Mouse (Mus musculus): ENCODE results near the gene Sh3bgrl. TPM values are rescaled to one million over a fixed set of nuclear protein-coding genes. Genes with fewer than 3 reads are reported as not detected.

The Sh3bgrl gene
- polyA plus RNA-seq, 1 experiment from 2014 or later, result 178 TPM

- Histone ChIP-seq H3K27me3 (replicated peaks) (no peaks in the 10 kb centered on the region), H3K9ac (replicated peaks) (no peak overlapping the region), H3K36me3 (no peaks in the 10 kb centered on the region), H3K9me3 (replicated peaks) (no peaks in the 10 kb centered on the region), H3K27ac (replicated peaks) (no peak overlapping the region), H3K4me1 (no peaks in the 10 kb centered on the region), H3K4me3 (replicated peaks) (no peak overlapping the region), H3K4me2 (no peak overlapping the region)
- no peak; the same call in 1 of the 2 replicates for ATAC-seq (ENCODE audit: low FRiP score)
- 35% methylated on average over 7 of the region's 7 CpGs for WGBS
Measured at GRCm38 (mm10) chrX:109113401-109114280, 18.5 kb downstream of the Sh3bgrl start.

GRCm38 (mm10) chrX:109119829-109120826 is 25.0 kb downstream of the Sh3bgrl start:
- H3K36me3 ChIP-seq, result no peaks in the 10 kb centered on the region
- no peaks in the 10 kb centered on the region for H3K9me3 ChIP-seq (replicated peaks)
- no peak overlapping the region for H3K4me2 ChIP-seq
- no peak overlapping the region for H3K27ac ChIP-seq (replicated peaks)
- H3K4me1 ChIP-seq, result 0 out of 2 replicates have a peak, but pooled peaks cover 2% of the 10 kb centered on the region
- no peak overlapping the region for H3K4me3 ChIP-seq (replicated peaks)
- H3K27me3 ChIP-seq (replicated peaks), result no peaks in the 10 kb centered on the region
- ATAC-seq (ENCODE audit: low FRiP score), result no peak
- H3K9ac ChIP-seq (replicated peaks), result no peak overlapping the region
- 77% methylated on average over 14 of the region's 14 CpGs for whole genome bisulfite sequencing

GRCm38 (mm10) chrX:109121161-109121560 is 26.0 kb downstream of the Sh3bgrl start:
- ATAC-seq (ENCODE audit: low FRiP score), result no peak
- Histone ChIP-seq H3K9ac (replicated peaks) (no peak overlapping the region), H3K4me1 (0 out of 2 replicates have a peak, but pooled peaks cover 2% of the 10 kb centered on the region), H3K36me3 (no peaks in the 10 kb centered on the region), H3K27me3 (replicated peaks) (no peaks in the 10 kb centered on the region), H3K4me2 (no peak overlapping the region), H3K9me3 (replicated peaks) (no peaks in the 10 kb centered on the region), H3K4me3 (replicated peaks) (no peak overlapping the region), H3K27ac (replicated peaks) (no peak overlapping the region)
- WGBS, result 34% methylated on average over 9 of the region's 9 CpGs

- 69% methylated on average over 1 of the region's 1 CpGs for WGBS
- H3K27ac ChIP-seq (replicated peaks), result no peak overlapping the region
- H3K36me3 ChIP-seq, result no peaks in the 10 kb centered on the region
- H3K4me2 ChIP-seq, result no peak overlapping the region
- no peaks in the 10 kb centered on the region for H3K9me3 ChIP-seq (replicated peaks)
- no peaks in the 10 kb centered on the region for H3K27me3 ChIP-seq (replicated peaks)
- H3K4me3 ChIP-seq (replicated peaks), result no peak overlapping the region
- ATAC-seq (ENCODE audit: low FRiP score), result no peak
- H3K4me1 ChIP-seq, result 0 out of 2 replicates have a peak, but pooled peaks cover 2% of the 10 kb centered on the region
- H3K9ac ChIP-seq (replicated peaks), result no peak overlapping the region
Measured at GRCm38 (mm10) chrX:109122670-109123069, 27.5 kb downstream of the Sh3bgrl start.

GRCm38 (mm10) chrX:109123762-109124161 is 28.6 kb downstream of the Sh3bgrl start:
- Histone ChIP-seq H3K27me3 (replicated peaks) (no peaks in the 10 kb centered on the region), H3K4me1 (0 out of 2 replicates have a peak, but pooled peaks cover 2% of the 10 kb centered on the region), H3K4me3 (replicated peaks) (no peak overlapping the region), H3K27ac (replicated peaks) (no peak overlapping the region), H3K9ac (replicated peaks) (no peak overlapping the region), H3K4me2 (no peak overlapping the region), H3K36me3 (no peaks in the 10 kb centered on the region), H3K9me3 (replicated peaks) (no peaks in the 10 kb centered on the region)
- no peak for ATAC-seq (ENCODE audit: low FRiP score)

GRCm38 (mm10) chrX:109126847-109127246 is 31.7 kb downstream of the Sh3bgrl start:
- no peaks in the 10 kb centered on the region for H3K27me3 ChIP-seq (replicated peaks)
- no peaks in the 10 kb centered on the region for H3K4me1 ChIP-seq
- no peak overlapping the region for H3K27ac ChIP-seq (replicated peaks)
- H3K4me3 ChIP-seq (replicated peaks), result no peak overlapping the region
- no peak for ATAC-seq (ENCODE audit: low FRiP score)
- H3K9me3 ChIP-seq (replicated peaks), result no peaks in the 10 kb centered on the region
- H3K9ac ChIP-seq (replicated peaks), result no peak overlapping the region
- no peaks in the 10 kb centered on the region for H3K36me3 ChIP-seq
- WGBS, result 80% methylated on average over 1 of the region's 1 CpGs
- H3K4me2 ChIP-seq, result no peak overlapping the region

- H3K27me3 ChIP-seq (replicated peaks), result no peaks in the 10 kb centered on the region
- H3K4me1 ChIP-seq, result no peaks in the 10 kb centered on the region
- 44% methylated on average over 7 of the region's 7 CpGs for WGBS
Measured at GRCm38 (mm10) chrX:109127551-109128088, 32.5 kb downstream of the Sh3bgrl start.

GRCm38 (mm10) chrX:109130066-109130465 is 34.9 kb downstream of the Sh3bgrl start:
- no peak for ATAC-seq (ENCODE audit: low FRiP score)
- H3K27me3 ChIP-seq (replicated peaks), result no peaks in the 10 kb centered on the region
- no peaks in the 10 kb centered on the region for H3K9me3 ChIP-seq (replicated peaks)
- 95% methylated on average over 1 of the region's 1 CpGs for WGBS
- no peaks in the 10 kb centered on the region for H3K4me1 ChIP-seq
- H3K4me3 ChIP-seq (replicated peaks), result no peak overlapping the region
- H3K9ac ChIP-seq (replicated peaks), result no peak overlapping the region
- no peaks in the 10 kb centered on the region for H3K36me3 ChIP-seq
- no peak overlapping the region for H3K4me2 ChIP-seq
- H3K27ac ChIP-seq (replicated peaks), result no peak overlapping the region

More at GRCm38 (mm10) chrX:109127551-109128088, 32.5 kb downstream of the Sh3bgrl start:
- ATAC-seq (ENCODE audit: low FRiP score), result no peak
- H3K27ac ChIP-seq (replicated peaks), result no peak overlapping the region
- H3K36me3 ChIP-seq, result no peaks in the 10 kb centered on the region
- H3K9me3 ChIP-seq (replicated peaks), result no peaks in the 10 kb centered on the region
- no peak overlapping the region for H3K4me3 ChIP-seq (replicated peaks)
- H3K9ac ChIP-seq (replicated peaks), result no peak overlapping the region
- no peak overlapping the region for H3K4me2 ChIP-seq

- Histone ChIP-seq H3K27me3 (replicated peaks) (no peaks in the 10 kb centered on the region), H3K4me2 (no peak overlapping the region), H3K4me1 (no peaks in the 10 kb centered on the region), H3K9me3 (replicated peaks) (no peaks in the 10 kb centered on the region), H3K4me3 (replicated peaks) (no peak overlapping the region), H3K36me3 (no peaks in the 10 kb centered on the region), H3K9ac (replicated peaks) (no peak overlapping the region), H3K27ac (replicated peaks) (no peak overlapping the region)
- WGBS, result 80% methylated on average over 2 of the region's 2 CpGs
- no peak for ATAC-seq (ENCODE audit: low FRiP score)
Measured at GRCm38 (mm10) chrX:109131834-109132233, 36.7 kb downstream of the Sh3bgrl start.

- no peak overlapping the region for H3K4me3 ChIP-seq (replicated peaks)
- WGBS, result 57% methylated on average over 1 of the region's 1 CpGs
- H3K4me1 ChIP-seq, result no peaks in the 10 kb centered on the region
- H3K9ac ChIP-seq (replicated peaks), result no peak overlapping the region
- H3K27me3 ChIP-seq (replicated peaks), result no peaks in the 10 kb centered on the region
- no peak overlapping the region for H3K27ac ChIP-seq (replicated peaks)
- no peak overlapping the region for H3K4me2 ChIP-seq
- H3K36me3 ChIP-seq, result no peaks in the 10 kb centered on the region
- no peaks in the 10 kb centered on the region for H3K9me3 ChIP-seq (replicated peaks)
- no peak for ATAC-seq (ENCODE audit: low FRiP score)
Measured at GRCm38 (mm10) chrX:109132463-109132862, 37.3 kb downstream of the Sh3bgrl start.

- Histone ChIP-seq H3K36me3 (no peaks in the 10 kb centered on the region), H3K4me3 (replicated peaks) (no peak overlapping the region), H3K4me2 (no peak overlapping the region), H3K9ac (replicated peaks) (no peak overlapping the region), H3K9me3 (replicated peaks) (no peaks in the 10 kb centered on the region), H3K27ac (replicated peaks) (no peak overlapping the region), H3K4me1 (no peaks in the 10 kb centered on the region), H3K27me3 (replicated peaks) (no peaks in the 10 kb centered on the region)
- WGBS, result 62% methylated on average over 2 of the region's 2 CpGs
- no peak for ATAC-seq (ENCODE audit: low FRiP score)
Measured at GRCm38 (mm10) chrX:109133500-109133899, 38.3 kb downstream of the Sh3bgrl start.

Measured in neural tube, embryonic 15.5 days (tissue).